Mouse (Mus musculus): ENCODE data around the gene Wdr25.

Wdr25 gene

GRCm38 (mm10) chr12:108934231-108934630 is 40.8 kb downstream of the Wdr25 start:
- no peak for DNase-seq (ENCODE audit: low spot score in 2 of 2)

- no peak for DNase-seq (ENCODE audit: low spot score in 2 of 2)
These were observed 43.4 kb downstream of the Wdr25 start for GRCm38 (mm10) chr12:108936834-108937233.

- DNase-seq (ENCODE audit: low spot score in 2 of 2) = no peak
These were observed 44.1 kb downstream of the Wdr25 start for GRCm38 (mm10) chr12:108937506-108937905.

GRCm38 (mm10) chr12:108938844-108939243 is 45.4 kb downstream of the Wdr25 start:
- no peak for DNase-seq (ENCODE audit: low spot score in 2 of 2)

- DNase-seq (ENCODE audit: low spot score in 2 of 2) = no peak
These were observed 45.9 kb downstream of the Wdr25 start for GRCm38 (mm10) chr12:108939317-108939716.

GRCm38 (mm10) chr12:108940255-108940654 is 46.8 kb downstream of the Wdr25 start:
- no peak for DNase-seq (ENCODE audit: low spot score in 2 of 2)

GRCm38 (mm10) chr12:108941282-108941681 is 47.9 kb downstream of the Wdr25 start:
- no peak for DNase-seq (ENCODE audit: low spot score in 2 of 2)

DNA sequence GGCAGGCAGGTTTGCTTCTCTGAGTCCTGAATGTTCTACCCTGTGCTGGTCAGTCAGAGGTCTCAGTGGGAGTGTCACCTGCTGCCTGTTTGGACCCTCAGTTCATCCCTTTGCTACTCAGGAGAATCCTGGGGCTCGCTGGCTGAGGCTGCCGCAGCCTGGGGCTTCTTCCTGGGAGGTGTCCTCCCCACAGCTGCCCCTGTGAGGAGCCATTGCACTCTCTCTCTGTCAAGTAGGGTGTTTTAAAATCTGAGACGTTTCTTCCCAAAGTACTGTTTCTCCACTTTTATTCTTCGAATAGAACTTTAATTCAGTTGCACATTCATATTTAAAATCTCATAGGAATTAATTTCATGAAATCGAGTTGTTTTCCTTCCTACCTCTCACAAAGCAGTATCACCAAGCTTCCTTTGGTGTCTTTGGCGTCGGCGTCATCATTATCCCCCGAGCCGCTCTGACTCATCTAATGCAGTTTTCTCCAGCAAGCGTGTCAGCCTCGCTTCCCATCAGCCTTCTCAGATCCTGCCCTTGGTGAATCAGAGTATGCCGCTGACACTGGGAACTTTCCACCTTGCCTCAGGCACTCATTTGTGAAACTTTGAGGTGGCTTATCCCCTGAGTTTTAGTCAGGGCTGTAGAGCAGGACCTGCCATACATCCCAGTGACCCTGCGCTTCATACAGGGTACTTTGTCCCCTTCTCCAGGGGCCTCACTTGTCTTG is 48.9 kb downstream of the Wdr25 start:
- DNase-seq (ENCODE audit: low spot score in 2 of 2) = no peak

DNA sequence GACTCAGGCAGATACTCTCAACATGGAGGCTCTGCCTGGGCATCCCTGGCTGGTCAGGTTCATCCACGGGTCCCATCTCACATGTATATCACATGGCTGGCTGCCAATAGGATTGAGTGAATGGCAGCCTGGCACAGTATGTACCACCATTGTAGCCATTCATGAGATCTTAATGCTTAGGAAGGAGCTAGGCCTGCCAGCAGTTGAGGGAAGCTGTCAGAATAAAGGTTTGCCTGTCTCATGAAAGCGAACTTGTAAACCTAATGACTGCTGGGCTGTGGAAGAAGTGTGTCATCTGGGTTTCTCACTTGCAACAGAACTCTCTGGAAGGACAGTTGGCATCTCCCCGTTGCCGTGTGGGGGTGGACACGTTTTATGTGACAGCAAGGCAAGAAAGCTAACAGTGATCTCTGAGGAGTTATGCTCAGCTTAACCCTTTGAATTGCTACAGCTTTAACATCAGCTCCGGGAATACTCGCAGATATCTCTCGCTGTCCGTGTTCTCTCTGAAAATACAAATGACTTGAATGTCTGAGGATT is 59.6 kb downstream of the Wdr25 start:
- no peak for DNase-seq (ENCODE audit: low spot score in 2 of 2)

DNA sequence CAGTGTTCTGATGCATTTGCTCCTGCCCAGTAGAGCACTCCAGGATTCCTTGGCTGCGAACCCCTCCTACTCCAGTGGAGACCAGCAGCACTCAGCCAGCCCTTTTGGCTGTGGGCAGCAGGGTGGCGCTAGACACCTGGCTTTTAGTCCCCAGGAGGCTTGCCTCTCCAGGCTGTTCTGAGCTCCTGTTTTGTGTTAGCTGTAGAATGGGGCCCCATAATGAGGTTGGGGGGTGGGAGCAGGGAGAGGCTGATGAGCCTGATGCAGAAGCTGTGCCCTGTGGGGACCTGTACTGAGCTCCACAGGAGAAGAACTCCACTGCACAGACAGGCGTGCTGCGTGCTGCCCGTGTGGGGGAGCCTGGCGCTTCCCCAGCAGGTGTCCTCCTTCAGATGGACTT is 60.4 kb downstream of the Wdr25 start:
- no peak for DNase-seq (ENCODE audit: low spot score in 2 of 2)

GRCm38 (mm10) chr12:108954456-108954855 is 61.0 kb downstream of the Wdr25 start:
- no peak for DNase-seq (ENCODE audit: low spot score in 2 of 2)

GRCm38 (mm10) chr12:108958483-108958882 is 65.1 kb downstream of the Wdr25 start:
- no peak for DNase-seq (ENCODE audit: low spot score in 2 of 2)

- DNase-seq (ENCODE audit: low spot score in 2 of 2) = no peak
These were observed 65.7 kb downstream of the Wdr25 start for GRCm38 (mm10) chr12:108958991-108959638.

DNA sequence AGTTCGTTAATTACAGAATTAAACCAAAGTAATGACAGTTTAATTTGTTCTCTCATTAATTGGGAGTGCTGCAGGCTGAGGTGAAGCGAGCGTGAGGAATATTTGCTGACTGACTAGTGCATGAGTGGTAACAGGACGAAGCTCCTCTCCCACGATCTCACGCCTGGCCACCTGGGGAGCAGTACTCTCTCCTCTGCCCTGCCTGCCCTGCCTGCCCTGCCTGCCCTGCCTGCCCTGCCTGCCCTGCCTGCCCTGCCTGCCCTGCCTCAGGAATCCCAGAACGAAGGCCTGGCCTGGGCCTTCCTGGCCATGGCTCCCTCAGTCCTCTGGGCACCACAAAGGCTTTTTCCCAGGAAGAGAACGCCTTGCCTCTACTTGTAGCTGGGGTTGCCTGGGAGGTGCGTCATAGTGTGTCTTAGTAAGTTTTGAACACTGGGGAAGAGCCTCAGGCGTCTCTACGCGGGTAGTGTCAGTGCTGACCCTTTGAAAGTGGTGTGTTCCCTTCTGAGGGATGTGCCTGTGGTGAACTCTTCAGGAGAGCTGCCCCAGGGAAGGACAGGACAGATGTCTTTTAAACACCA is 66.3 kb downstream of the Wdr25 start:
- DNase-seq (ENCODE audit: low spot score in 2 of 2) = no peak

- DNase-seq (ENCODE audit: low spot score in 2 of 2) = peak in 1 of 2 experiments; percentile 28
These were observed 66.8 kb downstream of the Wdr25 start for GRCm38 (mm10) chr12:108960225-108960624.

DNA sequence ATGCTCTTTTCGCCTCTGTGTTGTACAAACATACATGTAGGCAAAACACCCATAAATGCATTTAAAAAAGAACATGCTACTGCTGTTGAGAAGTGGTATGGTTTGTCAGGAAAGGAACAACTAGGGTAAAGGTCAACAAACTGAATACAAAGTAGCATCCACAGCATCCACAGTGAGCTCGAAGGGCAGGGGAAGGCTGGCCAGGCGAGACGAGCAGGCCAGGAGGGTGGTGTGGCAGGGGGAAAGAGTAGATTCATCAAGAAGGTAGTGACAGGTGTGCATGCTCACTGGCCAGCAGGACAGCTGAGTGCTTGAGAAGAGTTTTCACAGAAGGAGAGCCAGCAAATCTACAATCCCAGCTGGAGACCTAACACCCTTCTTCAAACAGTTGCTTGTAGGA is 74.2 kb downstream of the Wdr25 start:
- DNase-seq (ENCODE audit: low spot score in 2 of 2) = no peak

DNA sequence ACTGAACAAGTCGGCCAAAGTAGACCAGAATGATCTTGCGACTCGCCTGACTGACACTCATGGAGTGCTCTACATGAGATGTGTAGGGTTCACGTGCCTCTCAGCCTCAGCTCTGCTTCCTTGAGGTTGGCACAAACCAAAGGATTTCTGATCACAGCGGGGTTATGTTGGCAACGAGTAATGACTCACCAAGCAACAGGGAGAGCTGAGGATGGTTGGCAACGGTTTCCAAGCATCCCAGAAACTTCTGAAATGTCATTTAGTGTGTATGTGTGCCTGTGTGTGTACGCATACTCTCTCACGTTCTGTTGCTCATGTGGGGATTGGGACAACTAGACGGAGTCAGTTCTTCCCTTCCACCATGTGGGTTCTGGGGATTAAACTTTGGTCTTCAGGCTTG is 74.6 kb downstream of the Wdr25 start:
- DNase-seq (ENCODE audit: low spot score in 2 of 2) = no peak

GRCm38 (mm10) chr12:108971446-108971845 is 78.0 kb downstream of the Wdr25 start:
- no peak for DNase-seq (ENCODE audit: low spot score in 2 of 2)

- no peak for DNase-seq (ENCODE audit: low spot score in 2 of 2)
These were observed 78.8 kb downstream of the Wdr25 start for GRCm38 (mm10) chr12:108972234-108972633.

- DNase-seq (ENCODE audit: low spot score in 2 of 2) = no peak
These were observed 86.5 kb downstream of the Wdr25 start for GRCm38 (mm10) chr12:108979977-108980376.

DNA sequence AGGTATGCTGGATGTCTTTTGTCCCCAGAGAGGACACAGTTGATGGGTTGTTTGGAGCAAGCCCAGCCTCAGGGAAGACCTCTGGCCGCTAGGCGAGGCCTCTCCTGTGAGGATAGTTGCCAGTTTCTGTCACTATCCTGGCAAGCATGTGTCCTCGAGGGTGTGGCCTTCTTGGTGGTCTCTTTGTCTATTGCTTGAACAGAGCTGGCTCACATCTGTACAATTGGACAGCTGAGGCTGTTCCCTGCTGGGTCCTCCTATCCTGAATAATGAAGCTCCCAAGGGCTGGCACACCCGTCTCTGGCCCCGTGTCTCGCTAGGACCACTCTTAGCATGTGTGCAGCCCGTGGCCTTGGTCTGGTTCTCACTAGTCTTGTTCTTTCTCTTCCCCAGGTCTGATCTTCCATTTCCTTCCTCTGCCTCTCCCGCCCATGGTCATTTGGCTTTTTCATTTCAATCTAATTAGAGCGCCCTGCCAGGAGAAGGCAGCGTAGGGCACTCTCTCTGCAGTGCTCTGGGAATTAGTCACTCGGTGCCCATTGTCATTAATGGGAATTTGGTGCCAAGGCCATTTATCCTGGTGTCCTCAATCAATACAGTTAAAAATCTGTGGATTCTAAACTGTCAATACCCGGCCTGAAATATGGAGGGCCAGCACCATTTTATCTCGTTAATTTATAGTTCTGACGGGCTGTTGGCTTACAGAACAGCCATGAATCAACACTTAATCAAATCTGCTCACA is 88.7 kb downstream of the Wdr25 start:
- DNase-seq (ENCODE audit: low spot score in 2 of 2) = no peak

DNA sequence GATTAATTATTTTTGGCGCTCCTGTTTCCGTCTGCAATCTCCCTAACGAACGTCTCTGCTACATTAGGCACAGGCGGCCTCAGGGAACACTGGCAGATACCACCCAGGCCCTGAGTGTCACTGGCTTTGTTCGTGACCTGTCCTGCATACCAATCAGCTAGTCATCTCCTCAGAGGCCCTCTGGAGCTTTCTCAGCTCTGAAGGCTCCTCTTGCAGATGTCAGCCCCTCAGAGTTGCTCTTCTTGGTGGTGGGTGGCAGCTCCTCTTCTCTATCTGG is 89.2 kb downstream of the Wdr25 start:
- no peak for DNase-seq (ENCODE audit: low spot score in 2 of 2)
